Mouse (Mus musculus) limb, embryonic 11.5 days (tissue): ENCODE measurements at regions not wholly inside any gene's neighbourhood (a gene's known extent, or its start where the extent isn't known, plus 50 kb on each side); places are given as distances from the start of the nearest gene placed in this dataset.

ENCODE experiments used
- ATAC-seq: fragments of 200-750 bp; cut with Nextera tagmentation; 2 replicates; pipeline ENCODE4 v1.8.0; 2017; ENCODE audit warnings: low read depth; ENCODE audit not compliant: insufficient number of reproducible peaks, low FRiP score, low TSS enrichment
- DNase-seq: peaks from one replicate; pipeline ENCODE4 v3.0.0-alpha.2; 2015; ENCODE audit warnings: low spot score
- H3K27ac ChIP-seq: fragments of 300-500 bp; sonication (generic); replicated peaks from 2 replicates; pipeline ENCODE4 v1.5.1; 2014; ENCODE audit warnings: low read depth, mild to moderate bottlenecking, low read length
- H3K27me3 ChIP-seq: fragments of 300-500 bp; sonication (generic); 2 replicates; pipeline ENCODE4 v1.6.1; 2014; ENCODE audit warnings: mild to moderate bottlenecking, low read length, mixed read lengths; ENCODE audit not compliant: control insufficient read depth, insufficient read depth
- H3K36me3 ChIP-seq: fragments of 300-500 bp; sonication (generic); 2 replicates; pipeline ENCODE4 v1.6.1; 2014; ENCODE audit warnings: mild to moderate bottlenecking, low read length, moderate library complexity, mixed read lengths; ENCODE audit not compliant: control insufficient read depth, insufficient read depth
- H3K4me1 ChIP-seq: fragments of 300-500 bp; sonication (generic); 2 replicates; pipeline ENCODE4 v1.6.1; 2014; ENCODE audit warnings: low read length, mixed read lengths; ENCODE audit not compliant: control insufficient read depth, insufficient read depth
- H3K4me2 ChIP-seq: fragments of 300-500 bp; sonication (generic); 2 replicates; pipeline ENCODE4 v1.6.1; 2014; ENCODE audit warnings: low read depth, mild to moderate bottlenecking, moderate library complexity; ENCODE audit not compliant: severe bottlenecking
- H3K4me3 ChIP-seq: fragments of 300-500 bp; sonication (generic); 2 replicates; pipeline ENCODE4 v1.5.1; 2014; ENCODE audit warnings: low read depth, low read length
- H3K9ac ChIP-seq: fragments of 300-500 bp; sonication (generic); 2 replicates; pipeline ENCODE4 v1.6.1; 2014; ENCODE audit warnings: mild to moderate bottlenecking, low read length
- H3K9me3 ChIP-seq: fragments of 300-500 bp; sonication (generic); 2 replicates; pipeline ENCODE4 v1.6.1; 2016; ENCODE audit warnings: low read length; ENCODE audit not compliant: control insufficient read depth
- WGBS: fragments of 180-500 bp; shearing (Covaris S2); extraction: QIAGEN DNeasy Blood & Tissue Kit; methylation state at CpG from one replicate; pipeline ENCODE4 v1.1.7; 2014; 5-methylcytosine and 5-hydroxymethylcytosine counted together

DNA sequence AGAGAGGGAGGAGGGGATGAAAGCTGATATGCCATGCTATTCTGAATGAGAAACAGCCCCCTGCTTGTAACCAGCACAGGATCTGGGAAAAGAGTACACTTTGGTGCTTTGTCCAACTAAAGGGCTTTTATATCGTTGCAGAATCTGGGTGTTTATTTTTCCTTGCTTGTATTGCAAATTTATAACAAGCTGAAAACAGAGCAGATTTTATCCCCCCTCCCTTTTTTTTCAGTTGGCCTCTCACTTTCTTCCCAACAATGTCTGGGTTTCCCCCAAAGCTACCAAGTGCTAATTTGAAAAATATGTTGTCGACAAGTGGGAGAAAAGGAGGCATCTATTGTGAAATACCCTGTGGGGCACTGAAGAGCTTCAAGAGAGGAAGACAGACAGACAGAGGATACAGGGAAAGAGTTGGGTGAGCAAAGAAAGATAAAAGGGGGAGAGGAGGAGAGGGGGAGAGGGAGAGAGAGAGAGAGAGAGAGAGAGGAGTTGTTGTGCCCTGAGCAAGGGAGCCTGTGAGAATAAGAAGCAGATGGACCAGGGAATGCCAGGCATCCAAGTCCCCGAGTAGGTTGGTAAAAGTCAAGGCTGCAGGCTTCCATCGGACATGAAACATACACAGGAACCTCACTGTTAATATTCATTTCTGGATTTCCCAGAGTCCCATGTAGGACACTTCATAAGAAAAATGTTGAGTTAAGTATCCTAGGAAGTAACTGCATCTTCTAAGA lies 269.5 kb downstream of the Tmem38b start:
- Histone ChIP-seq H3K36me3 (no peaks in the 10 kb centered on the region), H3K27me3 (no peaks in the 10 kb centered on the region), H3K4me2 (no peak overlapping the region), H3K4me1 (peaks cover 7% of the 10 kb centered on the region), H3K4me3 (no peak overlapping the region), H3K9me3 (no peaks in the 10 kb centered on the region), H3K27ac (0 out of 2 replicates have a peak overlapping the region, but pooled peaks have one; percentile 36), H3K9ac (no peak overlapping the region)
- WGBS = 20% methylated on average over 4 of the region's 4 CpGs
- DNase-seq (peak; percentile 26), ATAC-seq (no peak)

DNA sequence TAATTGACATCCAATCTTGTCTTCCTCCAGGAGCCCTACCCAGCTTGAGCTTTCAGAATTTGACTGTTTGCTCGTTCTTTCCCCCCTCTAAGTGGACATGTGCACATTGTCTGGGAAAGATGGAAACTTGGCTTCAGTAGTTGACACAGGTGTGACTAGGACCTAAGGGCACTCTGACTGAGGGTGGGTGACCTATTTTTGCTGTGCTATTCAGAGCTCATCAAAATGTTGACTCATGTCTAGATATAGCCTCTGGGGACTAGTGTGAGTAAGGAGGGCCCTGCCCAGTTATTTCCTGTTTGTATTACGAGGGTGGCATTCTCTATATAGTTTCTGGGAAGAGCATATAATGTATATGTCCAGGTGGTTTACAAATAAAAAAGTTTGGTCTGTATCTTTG lies 271.7 kb downstream of the Tmem38b start:
- no peaks in the 10 kb centered on the region for H3K27me3 ChIP-seq
- ATAC-seq = no peak
- no peaks in the 10 kb centered on the region for H3K9me3 ChIP-seq

DNA sequence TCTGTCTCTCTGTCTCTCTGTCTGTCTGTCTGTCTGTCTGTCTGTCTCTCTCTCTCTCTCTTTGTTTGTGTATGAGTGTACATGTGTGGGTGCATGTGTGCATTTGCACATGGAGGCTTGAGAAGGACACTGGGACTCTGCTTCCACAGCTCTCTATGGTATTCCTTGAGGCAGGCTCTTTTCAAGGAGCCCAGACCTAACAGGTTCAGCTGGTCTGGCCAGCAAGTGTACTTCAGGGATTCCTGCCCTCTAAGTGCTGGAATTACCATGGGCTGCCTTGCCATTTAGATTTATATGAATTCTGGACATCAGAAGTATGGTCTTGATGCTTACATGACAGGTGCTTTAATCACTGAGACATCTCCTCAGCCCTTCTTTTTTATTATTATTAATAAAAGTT lies 274.4 kb downstream of the Tmem38b start:
- H3K27ac ChIP-seq = no peak overlapping the region
- no peak overlapping the region for H3K4me3 ChIP-seq
- no peaks in the 10 kb centered on the region for H3K36me3 ChIP-seq
- no peaks in the 10 kb centered on the region for H3K27me3 ChIP-seq
- H3K4me2 ChIP-seq = no peak overlapping the region
- H3K4me1 ChIP-seq = peaks cover 6% of the 10 kb centered on the region
- ATAC-seq (no peak), DNase-seq (no peak)
- H3K9ac ChIP-seq = no peak overlapping the region
- no peaks in the 10 kb centered on the region for H3K9me3 ChIP-seq

More for the DNA sequence above, 271.7 kb downstream of the Tmem38b start:
- Histone ChIP-seq H3K36me3 (no peaks in the 10 kb centered on the region), H3K27ac (no peak overlapping the region), H3K4me1 (peaks cover 7% of the 10 kb centered on the region), H3K4me3 (no peak overlapping the region), H3K9ac (no peak overlapping the region), H3K4me2 (no peak overlapping the region)
- DNase-seq = no peak
- WGBS = 80% methylated on average over 2 of the region's 2 CpGs

DNA sequence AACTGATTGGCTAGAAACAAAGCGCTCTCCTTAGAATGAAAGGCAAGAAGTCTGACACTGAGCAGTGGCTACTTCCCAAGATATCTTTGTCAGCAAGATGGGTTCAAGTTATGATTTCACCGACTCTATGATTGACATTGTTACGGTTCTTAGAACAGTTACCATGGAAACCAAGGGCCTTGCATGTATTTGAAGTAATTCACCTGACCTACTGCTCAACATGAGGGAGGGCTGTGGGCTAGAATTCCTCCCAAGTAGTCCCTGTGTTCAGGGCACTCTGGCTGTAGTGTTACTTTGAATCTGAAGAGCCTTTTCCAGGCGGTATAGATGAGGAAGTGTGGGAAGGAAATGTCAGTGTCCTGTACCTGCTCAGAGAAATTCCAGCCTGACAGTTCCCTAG lies 281.1 kb downstream of the Tmem38b start:
- Histone ChIP-seq H3K4me2 (no peak overlapping the region), H3K4me3 (no peak overlapping the region), H3K27ac (no peak overlapping the region), H3K9me3 (no peaks in the 10 kb centered on the region), H3K27me3 (no peaks in the 10 kb centered on the region), H3K36me3 (no peaks in the 10 kb centered on the region), H3K4me1 (no peaks in the 10 kb centered on the region), H3K9ac (no peak overlapping the region)
- DNase-seq (no peak), ATAC-seq (no peak)
- 89% methylated on average over 4 of the region's 4 CpGs for WGBS

DNA sequence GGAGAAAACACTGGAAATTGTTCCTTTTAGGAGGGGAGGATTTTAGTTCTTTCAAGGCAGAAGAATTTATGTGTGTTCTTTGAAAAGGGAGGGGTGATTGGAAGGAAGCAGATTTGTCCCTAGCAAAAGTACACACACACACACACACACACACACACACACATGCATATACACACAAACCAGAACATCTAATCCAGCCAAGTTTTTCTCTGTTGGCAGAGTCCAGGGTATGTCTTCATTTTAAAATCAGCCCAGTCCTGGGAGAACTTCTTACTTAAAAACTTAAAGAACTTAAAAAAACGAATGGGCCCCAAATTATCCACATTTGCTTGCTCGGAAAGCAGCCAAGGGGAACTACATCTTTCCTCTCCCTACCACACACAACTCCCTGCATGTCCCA lies 290.5 kb downstream of the Tmem38b start:
- Histone ChIP-seq H3K27ac (no peak overlapping the region), H3K4me3 (no peak overlapping the region), H3K9me3 (no peaks in the 10 kb centered on the region), H3K27me3 (no peaks in the 10 kb centered on the region), H3K4me2 (no peak overlapping the region), H3K9ac (no peak overlapping the region), H3K36me3 (no peaks in the 10 kb centered on the region), H3K4me1 (no peaks in the 10 kb centered on the region)
- no peak for ATAC-seq
- no peak for DNase-seq
- WGBS = 81% methylated on average over 2 of the region's 2 CpGs

DNA sequence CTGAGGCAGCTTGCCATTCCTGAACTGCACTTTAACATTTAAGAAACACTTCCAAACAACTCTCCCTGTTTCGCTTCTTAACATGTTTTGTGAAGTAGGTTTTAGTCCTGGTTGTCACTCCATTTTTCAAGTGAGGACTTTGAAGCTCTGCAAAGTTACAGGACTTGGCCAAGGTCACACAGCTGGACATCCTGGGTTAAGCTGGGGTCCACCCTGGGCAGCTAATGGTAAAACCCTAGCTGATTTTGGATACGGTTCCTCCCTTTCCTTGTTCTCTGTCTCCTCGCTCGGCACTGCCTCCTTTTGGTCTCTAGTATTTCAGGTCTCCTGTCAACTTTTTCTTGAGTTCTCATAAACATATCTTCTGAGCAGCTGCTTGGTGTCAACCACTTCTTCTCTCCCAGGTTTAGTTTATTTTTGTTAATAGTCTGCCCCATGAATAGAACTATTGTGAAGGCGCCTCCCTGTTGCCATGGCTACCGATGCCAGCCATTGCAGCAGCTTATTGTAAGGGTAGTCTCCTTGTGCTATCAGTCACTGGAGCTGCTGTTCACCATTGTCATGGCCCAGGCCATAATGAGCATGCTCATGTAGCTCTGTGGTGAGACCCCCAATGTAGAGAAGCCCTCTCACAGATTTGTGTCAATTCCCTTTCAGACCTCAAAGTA lies 292.5 kb downstream of the Tmem38b start:
- no peak overlapping the region for H3K4me2 ChIP-seq
- ATAC-seq (no peak), DNase-seq (no peak)
- H3K4me1 ChIP-seq = no peaks in the 10 kb centered on the region
- H3K4me3 ChIP-seq = no peak overlapping the region
- H3K36me3 ChIP-seq = no peaks in the 10 kb centered on the region
- no peak overlapping the region; the same call in 1 of the 2 replicates for H3K27ac ChIP-seq
- 95% methylated on average over 6 of the region's 6 CpGs for WGBS
- H3K9ac ChIP-seq = no peak overlapping the region
- no peaks in the 10 kb centered on the region for H3K9me3 ChIP-seq
- H3K27me3 ChIP-seq = no peaks in the 10 kb centered on the region

DNA sequence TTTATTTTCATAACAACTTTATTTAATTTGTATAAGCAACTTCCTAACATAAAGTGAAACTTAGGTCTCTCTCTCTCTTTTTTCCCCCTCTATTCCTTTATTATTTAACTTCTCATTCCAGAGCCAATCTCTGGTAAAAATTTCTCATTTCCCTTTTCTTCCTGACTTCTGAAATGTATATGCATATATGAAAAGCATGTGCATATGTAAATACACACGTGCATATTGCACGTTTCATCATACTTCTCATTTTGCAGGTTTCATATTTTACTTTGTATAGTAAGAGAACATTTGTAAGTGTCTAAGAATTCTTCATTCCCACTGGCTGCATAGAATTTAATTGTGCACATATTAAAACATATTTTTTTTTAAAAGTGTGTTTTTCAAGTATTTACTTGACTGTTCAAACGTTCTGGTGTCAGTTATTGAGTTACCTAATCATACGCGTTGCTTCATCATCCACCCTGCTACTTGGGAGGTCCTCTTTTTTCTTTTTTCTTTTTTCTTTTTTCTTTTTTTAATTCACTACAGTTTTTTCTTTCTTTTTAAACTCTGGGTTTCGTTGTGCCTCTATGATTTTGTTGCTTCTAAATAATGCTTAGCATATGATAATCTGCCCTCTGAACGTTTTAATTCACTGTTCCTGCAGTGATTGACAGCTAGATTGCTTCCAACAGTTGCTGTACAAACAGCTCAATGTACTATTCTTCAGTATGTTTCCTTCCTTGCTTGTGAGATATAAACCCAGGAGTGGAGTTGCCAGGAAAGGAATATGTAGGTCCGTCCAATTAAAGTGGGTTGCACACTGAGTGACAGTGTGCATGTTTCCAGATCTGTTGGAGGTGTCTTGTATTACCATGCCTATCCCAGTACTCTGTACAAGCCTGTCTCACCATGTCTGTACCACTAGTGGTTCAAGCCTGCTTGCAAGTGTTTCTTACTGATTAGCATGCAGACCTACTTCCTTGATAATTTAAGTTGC lies 303.2 kb downstream of the Tmem38b start:
- Histone ChIP-seq H3K4me3 (no peak overlapping the region), H3K9me3 (no peaks in the 10 kb centered on the region), H3K36me3 (no peaks in the 10 kb centered on the region), H3K27me3 (no peaks in the 10 kb centered on the region), H3K4me2 (no peak overlapping the region), H3K4me1 (no peaks in the 10 kb centered on the region), H3K27ac (no peak overlapping the region), H3K9ac (no peak overlapping the region)
- DNase-seq (no peak), ATAC-seq (no peak)
- 74% methylated on average over 8 of the region's 8 CpGs for WGBS

DNA sequence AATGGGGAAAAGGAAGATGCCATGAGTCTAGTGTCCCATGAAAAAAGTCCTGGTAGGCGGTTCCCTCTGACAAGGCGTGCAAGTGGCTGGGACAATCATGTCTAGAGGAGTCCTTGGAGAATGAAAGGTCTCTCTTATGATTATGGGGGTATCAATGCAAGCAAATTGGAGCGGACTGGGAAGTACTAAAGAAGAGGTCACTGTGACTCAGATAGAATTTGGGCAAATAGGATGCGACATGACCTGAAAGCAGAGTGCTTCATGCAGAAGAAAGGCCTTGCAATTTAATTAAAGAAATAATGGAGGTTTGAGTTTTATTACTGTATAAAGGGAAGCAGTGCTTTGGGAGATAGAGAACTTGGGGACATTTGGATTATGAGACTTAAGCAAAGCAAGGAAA lies 330.3 kb downstream of the Tmem38b start:
- H3K36me3 ChIP-seq = no peaks in the 10 kb centered on the region
- no peaks in the 10 kb centered on the region for H3K4me1 ChIP-seq
- whole genome bisulfite sequencing = 95% methylated on average over 4 of the region's 4 CpGs
- DNase-seq (no peak), ATAC-seq (no peak)
- H3K4me2 ChIP-seq = no peak overlapping the region
- no peak overlapping the region for H3K9ac ChIP-seq
- no peaks in the 10 kb centered on the region for H3K27me3 ChIP-seq
- no peak overlapping the region for H3K4me3 ChIP-seq
- no peak overlapping the region for H3K27ac ChIP-seq
- H3K9me3 ChIP-seq = no peaks in the 10 kb centered on the region
